Mouse (Mus musculus): ENCODE results near the gene Slc16a4. TPM values are rescaled to one million over a fixed set of nuclear protein-coding genes. Genes with fewer than 3 reads are reported as not detected.

The Slc16a4 gene
- total and polyA plus RNA-seq, 2 experiments from 2014 or later = 1.4 to 2.4 TPM

GRCm38 (mm10) chr3:107253925-107254324 is 37.1 kb upstream of the Slc16a4 start:
- DNase-seq (ENCODE audit: low spot score) (no peak), ATAC-seq (ENCODE audit: low FRiP score) (no peak)
- TF ChIP-seq CTCF (IDR thresholded peaks at IDR 0.05) = no peak
- Histone ChIP-seq H3K27me3 (ENCODE audit: insufficient read depth, low read length) (no peaks in the 10 kb centered on the region), H3K4me1 (ENCODE audit: insufficient read depth, low read length) (no peaks in the 10 kb centered on the region), H3K9ac (replicated peaks; ENCODE audit: low read length, poor library complexity, severe bottlenecking) (no peak overlapping the region), H3K36me3 (ENCODE audit: insufficient read depth, low read length) (no peaks in the 10 kb centered on the region), H3K9me3 (ENCODE audit: low read length) (no peaks in the 10 kb centered on the region), H3K4me2 (ENCODE audit: low read depth, low read length, poor library complexity, severe bottlenecking) (no peak overlapping the region), H3K4me3 (ENCODE audit: low read depth, low read length) (no peak overlapping the region), H3K27ac (ENCODE audit: low read depth, low read length) (no peak overlapping the region)
- WGBS = 88% methylated on average over 5 of the region's 5 CpGs

GRCm38 (mm10) chr3:107255992-107256391 is 35.0 kb upstream of the Slc16a4 start:
- Histone ChIP-seq H3K4me3 (ENCODE audit: low read depth, low read length) (no peak overlapping the region), H3K9me3 (ENCODE audit: low read length) (no peaks in the 10 kb centered on the region), H3K4me2 (ENCODE audit: low read depth, low read length, poor library complexity, severe bottlenecking) (no peak overlapping the region), H3K9ac (replicated peaks; ENCODE audit: low read length, poor library complexity, severe bottlenecking) (no peak overlapping the region), H3K36me3 (ENCODE audit: insufficient read depth, low read length) (no peaks in the 10 kb centered on the region), H3K4me1 (ENCODE audit: insufficient read depth, low read length) (peaks cover under 1% of the 10 kb centered on the region), H3K27ac (ENCODE audit: low read depth, low read length) (no peak overlapping the region), H3K27me3 (ENCODE audit: insufficient read depth, low read length) (no peaks in the 10 kb centered on the region)
- WGBS = 87% methylated on average over 3 of the region's 3 CpGs
- DNase-seq (ENCODE audit: low spot score) (no peak), ATAC-seq (ENCODE audit: low FRiP score) (no peak)
- no peak for TF ChIP-seq CTCF (IDR thresholded peaks at IDR 0.05)

GRCm38 (mm10) chr3:107256724-107257123 is 34.3 kb upstream of the Slc16a4 start:
- peak; percentile 46 for DNase-seq (ENCODE audit: low spot score)

GRCm38 (mm10) chr3:107257924-107258323 is 33.1 kb upstream of the Slc16a4 start:
- ATAC-seq (ENCODE audit: low FRiP score) (no peak), DNase-seq (ENCODE audit: low spot score) (no peak)
- Histone ChIP-seq H3K9me3 (ENCODE audit: low read length) (no peaks in the 10 kb centered on the region), H3K27ac (ENCODE audit: low read depth, low read length) (no peak overlapping the region), H3K36me3 (ENCODE audit: insufficient read depth, low read length) (no peaks in the 10 kb centered on the region), H3K4me1 (ENCODE audit: insufficient read depth, low read length) (peaks cover 8% of the 10 kb centered on the region), H3K9ac (replicated peaks; ENCODE audit: low read length, poor library complexity, severe bottlenecking) (no peak overlapping the region), H3K4me3 (ENCODE audit: low read depth, low read length) (no peak overlapping the region), H3K27me3 (ENCODE audit: insufficient read depth, low read length) (no peaks in the 10 kb centered on the region), H3K4me2 (ENCODE audit: low read depth, low read length, poor library complexity, severe bottlenecking) (no peak overlapping the region)
- no peak for TF ChIP-seq CTCF (IDR thresholded peaks at IDR 0.05)
- 46% methylated on average over 5 of the region's 5 CpGs for WGBS

More at GRCm38 (mm10) chr3:107256724-107257123, 34.3 kb upstream of the Slc16a4 start:
- Histone ChIP-seq H3K4me2 (ENCODE audit: low read depth, low read length, poor library complexity, severe bottlenecking) (no peak overlapping the region), H3K9me3 (ENCODE audit: low read length) (no peaks in the 10 kb centered on the region), H3K9ac (replicated peaks; ENCODE audit: low read length, poor library complexity, severe bottlenecking) (no peak overlapping the region), H3K36me3 (ENCODE audit: insufficient read depth, low read length) (no peaks in the 10 kb centered on the region), H3K27me3 (ENCODE audit: insufficient read depth, low read length) (no peaks in the 10 kb centered on the region), H3K4me1 (ENCODE audit: insufficient read depth, low read length) (peaks cover 6% of the 10 kb centered on the region), H3K4me3 (ENCODE audit: low read depth, low read length) (no peak overlapping the region), H3K27ac (ENCODE audit: low read depth, low read length) (no peak overlapping the region)
- no peak for TF ChIP-seq CTCF (IDR thresholded peaks at IDR 0.05)
- no peak for ATAC-seq (ENCODE audit: low FRiP score)
- 62% methylated on average over 7 of the region's 7 CpGs for WGBS

- H3K4me3 ChIP-seq (ENCODE audit: low read depth, low read length) = no peak overlapping the region
- no peak for TF ChIP-seq CTCF (IDR thresholded peaks at IDR 0.05)
- no peak overlapping the region for H3K9ac ChIP-seq (replicated peaks; ENCODE audit: low read length, poor library complexity, severe bottlenecking)
- no peak for ATAC-seq (ENCODE audit: low FRiP score)
- no peaks in the 10 kb centered on the region for H3K27me3 ChIP-seq (ENCODE audit: insufficient read depth, low read length)
- peak; percentile 32 for DNase-seq (ENCODE audit: low spot score)
- no peak overlapping the region for H3K27ac ChIP-seq (ENCODE audit: low read depth, low read length)
- H3K36me3 ChIP-seq (ENCODE audit: insufficient read depth, low read length) = no peaks in the 10 kb centered on the region
- H3K4me2 ChIP-seq (ENCODE audit: low read depth, low read length, poor library complexity, severe bottlenecking) = no peak overlapping the region
- 57% methylated on average over 8 of the region's 8 CpGs for WGBS
- peaks cover 8% of the 10 kb centered on the region for H3K4me1 ChIP-seq (ENCODE audit: insufficient read depth, low read length)
- H3K9me3 ChIP-seq (ENCODE audit: low read length) = no peaks in the 10 kb centered on the region
Observed at GRCm38 (mm10) chr3:107260956-107261850, 29.8 kb upstream of the Slc16a4 start.

GRCm38 (mm10) chr3:107261851-107262165 is 29.2 kb upstream of the Slc16a4 start:
- Histone ChIP-seq H3K4me3 (ENCODE audit: low read depth, low read length) (no peak overlapping the region), H3K36me3 (ENCODE audit: insufficient read depth, low read length) (no peaks in the 10 kb centered on the region), H3K4me2 (ENCODE audit: low read depth, low read length, poor library complexity, severe bottlenecking) (no peak overlapping the region), H3K4me1 (ENCODE audit: insufficient read depth, low read length) (peaks cover 8% of the 10 kb centered on the region), H3K27me3 (ENCODE audit: insufficient read depth, low read length) (no peaks in the 10 kb centered on the region), H3K9ac (replicated peaks; ENCODE audit: low read length, poor library complexity, severe bottlenecking) (no peak overlapping the region), H3K9me3 (ENCODE audit: low read length) (no peaks in the 10 kb centered on the region), H3K27ac (ENCODE audit: low read depth, low read length) (no peak overlapping the region)
- DNase-seq (ENCODE audit: low spot score) (peak; percentile 17), ATAC-seq (ENCODE audit: low FRiP score) (no peak)
- 46% methylated on average over 7 of the region's 7 CpGs for WGBS
- no peak for TF ChIP-seq CTCF (IDR thresholded peaks at IDR 0.05)
